ENCODE assay signal across 22 mouse cellular contexts in genomic region chr11:88950640-88951250, GRCm38 (mm10). TPM values are rescaled to one million over a fixed set of nuclear protein-coding genes. Genes with fewer than 3 reads are reported as not detected.
DNase-seq lines count a peak whose midpoint lies in the region; ATAC-seq and TF ChIP-seq lines count a peak whose summit lies in the region.
"Had no signal": no experiment of that assay in that cellular context is flagged by ENCODE, and none has a peak within 500 bp of the region (broad histone marks: within the 10 kb centered on the region; RNA-seq: fewer than 3 reads in every experiment).

No protein-coding gene starts in this region.

- H3K4me2 ChIP-seq in liver, embryonic 16.5 days (ENCODE audit: low read depth, low read length): no peak overlapping the region
- H3K4me2 ChIP-seq in forebrain, embryonic 12.5 days: no peak overlapping the region
- H3K4me2 ChIP-seq in forebrain, embryonic 14.5 days (ENCODE audit: low read length): no peak overlapping the region
- H3K4me2 ChIP-seq: heart, embryonic 12.5 days; limb, embryonic 13.5 days; lung, embryonic 14.5 days had no signal

- intact Hi-C loops in heart, postnatal 25 days (cut with DNase I): no loop called here

- peak overlapping the region; percentile 85 for H3K9ac ChIP-seq in ES-E14 (ENCODE audit: insufficient read depth, low read depth, low read length, poor library complexity, severe bottlenecking)
- H3K9ac ChIP-seq in liver, embryonic 16.5 days (ENCODE audit: low read depth, low read length): 0 out of 2 replicates have a peak overlapping the region, but pooled peaks have one; percentile 11
- no peak overlapping the region for H3K9ac ChIP-seq in forebrain, embryonic 12.5 days
- no peak overlapping the region for H3K9ac ChIP-seq in forebrain, embryonic 14.5 days (ENCODE audit: low read length)
- H3K9ac ChIP-seq: heart, embryonic 12.5 days; limb, embryonic 13.5 days; lung, embryonic 14.5 days had no signal

- WGBS in liver, embryonic 16.5 days (ENCODE audit: insufficient replicate concordance): 69% methylated on average over 13 of the region's 13 CpGs
- WGBS in forebrain, embryonic 12.5 days: 93% methylated on average over 13 of the region's 13 CpGs
- WGBS in forebrain, embryonic 14.5 days: 93% methylated on average over 13 of the region's 13 CpGs

- peak; percentile 88 for DNase-seq in heart, adult 11 months
- DNase-seq in heart, postnatal 25 days (ENCODE audit: low spot score): no peak
- DNase-seq in A20 (ENCODE audit: low read depth, low spot score) (peak; percentile 24), ES-E14 (ENCODE audit: low read depth, low spot score) (no peak)
- DNase-seq in thymus, postnatal 10 days (ENCODE audit: low spot score in 2 of 2): no peak
- DNase-seq in forebrain, embryonic 14.5 days (ENCODE audit: low spot score): no peak
- DNase-seq: adrenal gland, postnatal 14 days; cerebellum, adult 2 months; kidney, adult 18-20 months; kidney, postnatal 14 days; lung, embryonic 14.5 days had no signal

- no peak for ATAC-seq in liver, embryonic 16.5 days (ENCODE audit: low read depth)
- ATAC-seq in forebrain, embryonic 12.5 days (ENCODE audit: low FRiP score): no peak
- ATAC-seq in forebrain, embryonic 14.5 days: no peak
- ATAC-seq: hindbrain, embryonic 16.5 days; midbrain, embryonic 16.5 days had no signal

- peaks cover 28% of the 10 kb centered on the region for H3K36me3 ChIP-seq in ES-E14 (ENCODE audit: control insufficient read depth, insufficient read depth, low read length, poor library complexity, severe bottlenecking)
- H3K36me3 ChIP-seq in liver, embryonic 16.5 days (ENCODE audit: control insufficient read depth, insufficient read depth): no peaks in the 10 kb centered on the region; the same call in 1 of the 2 replicates
- peaks cover 28% of the 10 kb centered on the region for H3K36me3 ChIP-seq in forebrain, embryonic 12.5 days (replicated peaks)
- peaks cover 17% of the 10 kb centered on the region; the same call in 1 of the 2 replicates for H3K36me3 ChIP-seq in forebrain, embryonic 14.5 days (ENCODE audit: control insufficient read depth, insufficient read depth, low read length)

- H3K27ac ChIP-seq in ES-E14 (ENCODE audit: insufficient read depth, low read depth, low read length, poor library complexity, severe bottlenecking): peak overlapping the region; percentile 99
- no peak overlapping the region for H3K27ac ChIP-seq in liver, embryonic 16.5 days (ENCODE audit: low read length)
- H3K27ac ChIP-seq in forebrain, embryonic 12.5 days: no peak overlapping the region
- no peak overlapping the region for H3K27ac ChIP-seq in forebrain, embryonic 14.5 days (ENCODE audit: low read depth, low read length)
- H3K27ac ChIP-seq: limb, embryonic 13.5 days had no signal

- no peaks in the 10 kb centered on the region for H3K9me3 ChIP-seq in ES-E14 (ENCODE audit: control insufficient read depth, insufficient read depth, low read depth, low read length)
- H3K9me3 ChIP-seq in liver, embryonic 16.5 days (replicated peaks; ENCODE audit: control insufficient read depth, low read length): no peaks in the 10 kb centered on the region
- no peaks in the 10 kb centered on the region for H3K9me3 ChIP-seq in forebrain, embryonic 12.5 days
- H3K9me3 ChIP-seq in forebrain, embryonic 14.5 days (replicated peaks; ENCODE audit: control insufficient read depth, low read length): no peaks in the 10 kb centered on the region
- H3K9me3 ChIP-seq: heart, embryonic 12.5 days; limb, embryonic 13.5 days had no signal

- peak overlapping the region; percentile 51 to 61 for H3K4me3 ChIP-seq in ES-E14 (ENCODE audit: insufficient read depth in 1 of 2, low read depth in 1 of 2, low read length in 2 of 2, poor library complexity in 1 of 2, severe bottlenecking in 1 of 2)
- no peak overlapping the region for H3K4me3 ChIP-seq in liver, embryonic 16.5 days (ENCODE audit: low read depth, low read length)
- H3K4me3 ChIP-seq in forebrain, embryonic 12.5 days (replicated peaks): no peak overlapping the region
- no peak overlapping the region for H3K4me3 ChIP-seq in forebrain, embryonic 14.5 days (ENCODE audit: low read depth, low read length)
- H3K4me3 ChIP-seq: heart, embryonic 12.5 days; limb, embryonic 13.5 days had no signal

- in situ Hi-C loops in ES-E14 (cut with MboI; ENCODE audit: low sequenced_read_pairs in 2 of 2, unreplicated experiment in 2 of 2): no loop called here

- H3K4me1 ChIP-seq in ES-E14 (ENCODE audit: control insufficient read depth in 2 of 2, insufficient read depth in 2 of 2, low read length in 2 of 2, poor library complexity in 1 of 2): peaks cover 13 to 16% of the 10 kb centered on the region in 2 experiments
- H3K4me1 ChIP-seq in liver, embryonic 16.5 days (ENCODE audit: control insufficient read depth, low read depth, low read length): peaks cover 23% of the 10 kb centered on the region
- peaks cover 11% of the 10 kb centered on the region for H3K4me1 ChIP-seq in forebrain, embryonic 12.5 days
- no peaks in the 10 kb centered on the region for H3K4me1 ChIP-seq in forebrain, embryonic 14.5 days (ENCODE audit: control insufficient read depth, insufficient read depth, low read length)

- no peaks in the 10 kb centered on the region for H3K27me3 ChIP-seq in liver, embryonic 16.5 days (ENCODE audit: control insufficient read depth, insufficient read depth, low read depth, low read length)
- H3K27me3 ChIP-seq in forebrain, embryonic 12.5 days: no peaks in the 10 kb centered on the region
- H3K27me3 ChIP-seq in forebrain, embryonic 14.5 days (replicated peaks; ENCODE audit: control insufficient read depth, insufficient read depth, low read length): no peaks in the 10 kb centered on the region
- H3K27me3 ChIP-seq: heart, embryonic 12.5 days; limb, embryonic 13.5 days had no signal

TF ChIP-seq in ES-E14, 5 proteins besides CTCF, POLR2A, EP300 and RAD21:
- TF ChIP-seq ZC3H11A (IDR thresholded peaks at IDR 0.05; ENCODE audit: borderline replicate concordance, low read depth, low read length) (no peak), CHD2 (IDR thresholded peaks at IDR 0.05; ENCODE audit: low read depth, low read length) (no peak), HCFC1 (IDR thresholded peaks at IDR 0.05; ENCODE audit: borderline replicate concordance, insufficient read depth, low read length) (no peak), MAFK (IDR thresholded peaks at IDR 0.05; ENCODE audit: insufficient read depth, low read depth, low read length) (no peak), ZNF384 (IDR thresholded peaks at IDR 0.05; ENCODE audit: low read depth, low read length) (no peak)

RNA-seq across cellular contexts. Expression of gene Scpep1, which starts 4.5 kb away (rescaled TPM):
- 10 to 100 TPM; 16.8 to 20.3 TPM for total RNA-seq in heart, postnatal 25 days (2021)
- 140 and 208 TPM in 2 replicates for total RNA-seq in ES-E14 (2012; rRNA removed)
- 47.5 and 48.6 TPM in 2 replicates for polyA plus RNA-seq in liver, embryonic 16.5 days (2015; fragmentation: Nextera tagmentation; extraction: Ambion mirVana)
- polyA plus RNA-seq in forebrain, embryonic 12.5 days (2016; fragmentation: Nextera tagmentation; extraction: Ambion mirVana): 47.3 and 49.7 TPM in 2 replicates
- 31.4 and 36.8 TPM in 2 replicates for polyA plus RNA-seq in forebrain, embryonic 14.5 days (2014; fragmentation: Nextera tagmentation; extraction: Ambion mirVana)

RNA-seq across cellular contexts. Expression of gene Elobl, which starts 16.0 kb away (rescaled TPM):
- not detected for total RNA-seq in heart, postnatal 25 days (2021)
- total RNA-seq in ES-E14 (2012; rRNA removed): 0.95 and 1.6 TPM in 2 replicates
- polyA plus RNA-seq in liver, embryonic 16.5 days (2015; fragmentation: Nextera tagmentation; extraction: Ambion mirVana): not detected in 2 replicates
- not detected in 2 replicates for polyA plus RNA-seq in forebrain, embryonic 12.5 days (2016; fragmentation: Nextera tagmentation; extraction: Ambion mirVana)
- not detected in 2 replicates for polyA plus RNA-seq in forebrain, embryonic 14.5 days (2014; fragmentation: Nextera tagmentation; extraction: Ambion mirVana)
- total RNA-seq: adrenal gland, postnatal 14 days; common myeloid progenitor, adult 5-6 weeks; heart, postnatal 36 days; layer of hippocampus, adult 8-10 months; left cerebral cortex, adult 8-10 months had no signal
- polyA plus RNA-seq: cerebellum, adult 2 months; embryonic facial prominence, embryonic 14.5 days; heart, embryonic 12.5 days; hindbrain, embryonic 16.5 days; limb, embryonic 13.5 days; lung, embryonic 14.5 days; midbrain, embryonic 16.5 days had no signal

RNA-seq across cellular contexts. Expression of gene Coil, which starts 19.3 kb away (rescaled TPM):
- 1 to 10 TPM; 4.6 to 4.9 TPM for total RNA-seq in heart, postnatal 25 days (2021)
- total RNA-seq in ES-E14 (2012; rRNA removed): 28.8 and 37.8 TPM in 2 replicates
- 3.0 and 3.4 TPM in 2 replicates for polyA plus RNA-seq in liver, embryonic 16.5 days (2015; fragmentation: Nextera tagmentation; extraction: Ambion mirVana)
- polyA plus RNA-seq in forebrain, embryonic 12.5 days (2016; fragmentation: Nextera tagmentation; extraction: Ambion mirVana): 30.3 and 31.5 TPM in 2 replicates
- 17.1 and 18.2 TPM in 2 replicates for polyA plus RNA-seq in forebrain, embryonic 14.5 days (2014; fragmentation: Nextera tagmentation; extraction: Ambion mirVana)

RNA-seq across cellular contexts. Expression of gene Trim25, which starts 48.4 kb away (rescaled TPM):
- total RNA-seq in heart, postnatal 25 days (2021): 10 to 100 TPM; 20.5 to 22.7 TPM
- total RNA-seq in ES-E14 (2012; rRNA removed): 37.8 TPM in 2 replicates
- 18.3 and 21.7 TPM in 2 replicates for polyA plus RNA-seq in liver, embryonic 16.5 days (2015; fragmentation: Nextera tagmentation; extraction: Ambion mirVana)
- 2.3 and 3.7 TPM in 2 replicates for polyA plus RNA-seq in forebrain, embryonic 12.5 days (2016; fragmentation: Nextera tagmentation; extraction: Ambion mirVana)
- polyA plus RNA-seq in forebrain, embryonic 14.5 days (2014; fragmentation: Nextera tagmentation; extraction: Ambion mirVana): 2.8 and 3.1 TPM in 2 replicates

Comparison
In these comparisons a context has a peak if more than half of its experiments do, and no peak if none do; other contexts are left out.
1. DNase-seq: peak in heart, adult 11 months (single experiment) and A20 (single experiment); none in heart, postnatal 25 days (single experiment), ES-E14 (single experiment), thymus, postnatal 10 days (0 of 2) and forebrain, embryonic 14.5 days (single experiment).
2. H3K4me3 ChIP-seq: peak in ES-E14 (2 of 2); none in liver, embryonic 16.5 days (single experiment), forebrain, embryonic 12.5 days (single experiment) and forebrain, embryonic 14.5 days (single experiment).
3. H3K9ac ChIP-seq: peak in ES-E14 (single experiment) and liver, embryonic 16.5 days (single experiment); none in forebrain, embryonic 12.5 days (single experiment) and forebrain, embryonic 14.5 days (single experiment).